Mouse (Mus musculus) heart, embryonic 12.5 days (tissue): Measurements from ENCODE around the gene Mycbpap. TPM values are rescaled to one million over a fixed set of nuclear protein-coding genes. Genes with fewer than 3 reads are reported as not detected.

Source experiments
- ATAC-seq: fragments of 200-750 bp; cut with Nextera tagmentation; 2 replicates; pipeline ENCODE4 v1.8.0; 2017; ENCODE audit warnings: moderate TSS enrichment, moderate library complexity; ENCODE audit not compliant: insufficient number of reproducible peaks, low FRiP score
- H3K27ac ChIP-seq: fragments of 300-500 bp; sonication (generic); 2 replicates; pipeline ENCODE4 v1.5.1; 2016; ENCODE audit warnings: mild to moderate bottlenecking, moderate library complexity; ENCODE audit not compliant: poor library complexity, severe bottlenecking
- H3K27me3 ChIP-seq: fragments of 300-500 bp; sonication (generic); replicated peaks from 2 replicates; pipeline ENCODE4 v1.6.1; 2016; ENCODE audit warnings: mild to moderate bottlenecking, moderate library complexity
- H3K36me3 ChIP-seq: fragments of 300-500 bp; sonication (generic); 2 replicates; pipeline ENCODE4 v1.6.1; 2016; ENCODE audit warnings: mild to moderate bottlenecking, moderate library complexity
- H3K4me1 ChIP-seq: fragments of 300-500 bp; sonication (generic); replicated peaks from 2 replicates; pipeline ENCODE4 v1.6.1; 2016; ENCODE audit warnings: mild to moderate bottlenecking
- H3K4me2 ChIP-seq: fragments of 300-500 bp; sonication (generic); 2 replicates; pipeline ENCODE4 v1.6.1; 2016; ENCODE audit warnings: mild to moderate bottlenecking, moderate library complexity
- H3K4me3 ChIP-seq: fragments of 300-500 bp; sonication (generic); 2 replicates; pipeline ENCODE4 v1.5.1; 2016; ENCODE audit warnings: mild to moderate bottlenecking
- H3K9ac ChIP-seq: fragments of 300-500 bp; sonication (generic); 2 replicates; pipeline ENCODE4 v1.6.1; 2016; ENCODE audit warnings: mild to moderate bottlenecking, moderate library complexity
- H3K9me3 ChIP-seq: fragments of 300-500 bp; sonication (generic); replicated peaks from 2 replicates; pipeline ENCODE4 v1.6.1; 2016; ENCODE audit warnings: mild to moderate bottlenecking, moderate library complexity
- WGBS: fragments of 180-500 bp; shearing (Covaris S2); methylation state at CpG from one replicate; pipeline ENCODE4 v1.1.7; 2016; 5-methylcytosine and 5-hydroxymethylcytosine counted together
- polyA plus RNA-seq: library from polyadenylated mRNA; unstranded; fragments of >200 nt; fragmentation: Nextera tagmentation; extraction: Ambion mirVana; gene quantifications from 2 replicates; pipeline ENCODE4 v1.2.1, GENCODE M21; 2016

Gene Mycbpap
- polyA plus RNA-seq, 1 experiment from 2014 or later = 9.1 TPM

- H3K4me2 ChIP-seq = no peak overlapping the region
- H3K9ac ChIP-seq = no peak overlapping the region
- H3K27me3 ChIP-seq = peaks cover 79% of the 10 kb centered on the region
- H3K9me3 ChIP-seq = no peaks in the 10 kb centered on the region
- no peak overlapping the region for H3K4me3 ChIP-seq
- no peaks in the 10 kb centered on the region for H3K4me1 ChIP-seq
- 81% methylated on average over 9 of the region's 9 CpGs for WGBS
- no peak for ATAC-seq
- no peaks in the 10 kb centered on the region for H3K36me3 ChIP-seq
- H3K27ac ChIP-seq = no peak overlapping the region
Observed at GRCm38 (mm10) chr11:94480382-94480781, 41.2 kb downstream of the Mycbpap start.

DNA sequence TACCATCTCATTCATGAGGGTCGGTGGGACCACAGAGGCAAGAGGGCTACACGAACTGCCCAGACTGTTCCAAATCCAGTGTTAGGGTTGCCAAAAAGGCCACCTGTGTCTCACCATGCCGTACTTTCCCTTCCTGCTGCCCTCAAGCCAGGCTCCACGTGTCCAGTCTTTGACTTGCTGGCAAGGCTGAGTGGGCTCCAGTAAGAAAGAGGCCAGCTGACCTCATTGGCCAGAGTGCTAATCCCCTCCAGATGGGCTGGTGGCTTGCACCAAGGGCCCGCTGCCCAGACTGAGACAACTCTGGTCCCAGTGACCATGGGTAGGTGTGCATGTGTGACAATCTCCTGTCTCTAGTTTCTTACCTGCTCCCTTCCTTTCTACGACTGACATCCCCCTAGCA, 43.9 kb downstream of the Mycbpap start:
- no peak for ATAC-seq
- Histone ChIP-seq H3K4me1 (peaks cover 23% of the 10 kb centered on the region), H3K4me3 (no peak overlapping the region), H3K27ac (no peak overlapping the region), H3K36me3 (no peaks in the 10 kb centered on the region), H3K4me2 (no peak overlapping the region), H3K27me3 (peaks cover 86% of the 10 kb centered on the region), H3K9ac (no peak overlapping the region), H3K9me3 (no peaks in the 10 kb centered on the region)
- 63% methylated on average over 6 of the region's 6 CpGs for WGBS

DNA sequence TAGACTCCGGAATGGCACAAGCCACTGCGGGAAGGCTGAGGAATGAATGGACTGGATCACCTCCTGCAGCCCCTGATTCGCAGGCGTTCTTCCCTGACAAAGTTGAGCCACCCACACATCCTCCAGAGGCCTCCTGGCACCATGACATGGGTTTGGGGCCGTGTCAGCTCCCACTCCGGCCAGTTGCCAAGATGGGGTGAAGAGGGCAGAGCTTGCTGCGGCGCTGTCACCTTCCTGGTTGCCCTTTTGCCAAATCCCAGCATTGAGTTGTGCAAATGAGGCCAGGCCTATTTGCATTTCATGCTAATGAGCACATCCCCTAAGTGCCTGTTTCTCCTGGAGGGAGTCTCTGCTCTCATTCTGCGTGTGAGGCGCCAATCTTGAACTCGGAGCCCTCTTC, 45.8 kb downstream of the Mycbpap start:
- no peak for ATAC-seq
- H3K4me2 ChIP-seq = no peak overlapping the region
- no peaks in the 10 kb centered on the region for H3K9me3 ChIP-seq
- no peak overlapping the region for H3K27ac ChIP-seq
- no peak overlapping the region for H3K4me3 ChIP-seq
- H3K9ac ChIP-seq = no peak overlapping the region
- H3K36me3 ChIP-seq = no peaks in the 10 kb centered on the region
- H3K4me1 ChIP-seq = peaks cover 36% of the 10 kb centered on the region
- 21% methylated on average over 11 of the region's 11 CpGs for WGBS
- H3K27me3 ChIP-seq = peaks cover 96% of the 10 kb centered on the region

DNA sequence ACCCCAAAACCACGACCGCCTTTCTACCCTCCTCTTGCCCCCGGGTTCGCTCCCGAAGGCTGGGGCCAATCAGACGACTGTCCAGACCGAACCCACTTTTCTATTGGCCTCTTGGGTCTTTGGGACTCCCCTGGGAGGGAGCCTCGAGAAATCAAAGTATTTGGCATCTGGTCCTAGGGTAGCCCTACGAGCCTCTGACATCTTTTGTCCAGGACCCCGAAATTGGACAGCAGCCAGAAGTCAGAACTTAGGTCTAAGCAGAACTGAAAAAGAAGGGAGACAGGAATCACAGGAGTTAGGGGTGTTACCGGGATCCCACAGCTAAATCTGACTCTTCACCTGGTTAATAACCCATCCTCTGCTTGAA, 47.0 kb downstream of the Mycbpap start:
- Histone ChIP-seq H3K9me3 (no peaks in the 10 kb centered on the region), H3K27me3 (peaks cover 90% of the 10 kb centered on the region), H3K36me3 (no peaks in the 10 kb centered on the region), H3K4me1 (peaks cover 43% of the 10 kb centered on the region), H3K9ac (no peak overlapping the region), H3K27ac (no peak overlapping the region), H3K4me3 (peak overlapping the region; percentile 66), H3K4me2 (peak overlapping the region; percentile 98)
- 2% methylated on average over 11 of the region's 11 CpGs for WGBS
- ATAC-seq = no peak

DNA sequence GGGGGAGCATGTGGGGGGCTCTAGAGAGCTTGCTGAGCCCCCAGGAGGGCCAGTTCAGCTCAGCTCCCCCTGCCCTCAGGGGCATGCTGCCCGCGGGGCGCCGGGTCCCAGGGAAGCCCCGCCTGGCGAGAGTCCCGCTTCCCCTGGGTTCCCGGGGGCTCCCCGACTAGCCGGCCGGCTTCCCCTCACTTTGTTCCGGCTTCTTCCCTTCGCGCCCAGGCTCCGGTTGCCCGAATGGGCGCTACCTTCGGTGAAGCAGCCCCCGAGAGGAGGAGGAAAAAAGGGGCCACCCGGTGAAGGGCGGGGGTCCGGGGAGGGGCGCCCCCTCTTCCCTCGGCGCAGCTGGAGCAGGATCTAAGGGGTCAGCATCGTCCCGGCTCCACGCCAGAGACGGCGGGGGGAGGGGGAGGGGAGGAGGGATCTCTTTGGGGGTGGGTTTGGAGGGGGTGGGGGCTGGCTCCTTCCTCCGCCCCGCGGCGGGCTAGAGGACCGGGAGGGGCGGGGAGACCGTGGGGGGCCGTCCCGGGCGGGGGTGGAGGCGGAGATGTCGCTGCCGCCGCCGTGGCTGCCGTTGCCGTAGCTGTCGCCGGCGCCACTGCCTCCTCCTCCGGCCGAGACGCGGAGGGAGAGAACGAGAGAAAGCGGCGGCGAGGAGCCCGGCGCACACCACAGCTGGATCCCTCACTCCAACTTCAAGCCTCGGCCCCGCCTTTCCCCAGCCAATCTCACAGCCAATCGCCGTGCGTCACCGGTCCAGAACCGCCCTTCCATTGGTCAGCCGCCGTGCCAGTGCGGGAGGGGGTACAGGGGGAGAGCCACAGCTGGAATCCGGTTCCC, 47.6 kb downstream of the Mycbpap start, which contains the start of gene Cacna1g:
Gene Cacna1g, minus strand, starts transcription at position 492 of the 837 bp plus-strand sequence.
- Histone ChIP-seq H3K27ac (no peak within 1 kb of the TSS), H3K4me1 (peaks cover 49% of the 10 kb centered on the region), H3K27me3 (peaks cover 85% of the 10 kb centered on the region), H3K9ac (peak within 1 kb of the TSS; percentile 60), H3K4me2 (peak within 1 kb of the TSS; percentile 98), H3K4me3 (peak within 1 kb of the TSS; percentile 66), H3K9me3 (no peaks in the 10 kb centered on the region), H3K36me3 (no peaks in the 10 kb centered on the region)
- ATAC-seq = peak; percentile 84
- WGBS = under 1% methylated on average over 59 of the region's 71 CpGs

GRCm38 (mm10) chr11:94472916-94473706, 48.4 kb downstream of the Mycbpap start:
- WGBS = 1% methylated on average over 50 of the region's 52 CpGs
- H3K27ac ChIP-seq = no peak overlapping the region
- peak overlapping the region; percentile 66 for H3K4me3 ChIP-seq
- H3K4me2 ChIP-seq = peak overlapping the region; percentile 98
- ATAC-seq = 0 out of 2 replicates have a peak, but pooled peaks have one; percentile 15
- H3K9ac ChIP-seq = peak overlapping the region; percentile 60
- H3K4me1 ChIP-seq = peaks cover 57% of the 10 kb centered on the region
- H3K9me3 ChIP-seq = no peaks in the 10 kb centered on the region
- H3K27me3 ChIP-seq = peaks cover 77% of the 10 kb centered on the region
- no peaks in the 10 kb centered on the region for H3K36me3 ChIP-seq

GRCm38 (mm10) chr11:94472585-94472915, 49.0 kb downstream of the Mycbpap start:
- no peaks in the 10 kb centered on the region for H3K9me3 ChIP-seq
- no peak for ATAC-seq
- peaks cover 62% of the 10 kb centered on the region for H3K4me1 ChIP-seq
- H3K27ac ChIP-seq = no peak overlapping the region
- H3K36me3 ChIP-seq = no peaks in the 10 kb centered on the region
- WGBS = under 1% methylated on average over 15 of the region's 15 CpGs
- H3K9ac ChIP-seq = peak overlapping the region; percentile 60; the same call in 1 of the 2 replicates
- peak overlapping the region; percentile 66 for H3K4me3 ChIP-seq
- peaks cover 71% of the 10 kb centered on the region for H3K27me3 ChIP-seq
- peak overlapping the region; percentile 98 for H3K4me2 ChIP-seq

GRCm38 (mm10) chr11:94471740-94472584, 49.6 kb downstream of the Mycbpap start:
- H3K27me3 ChIP-seq = peaks cover 66% of the 10 kb centered on the region
- no peaks in the 10 kb centered on the region for H3K9me3 ChIP-seq
- H3K36me3 ChIP-seq = no peaks in the 10 kb centered on the region
- H3K27ac ChIP-seq = no peak overlapping the region
- peaks cover 67% of the 10 kb centered on the region for H3K4me1 ChIP-seq
- peak overlapping the region; percentile 60; the same call in 1 of the 2 replicates for H3K9ac ChIP-seq
- no peak for ATAC-seq
- 6% methylated on average over 16 of the region's 17 CpGs for WGBS
- H3K4me3 ChIP-seq = peak overlapping the region; percentile 66
- H3K4me2 ChIP-seq = peak overlapping the region; percentile 98

DNA sequence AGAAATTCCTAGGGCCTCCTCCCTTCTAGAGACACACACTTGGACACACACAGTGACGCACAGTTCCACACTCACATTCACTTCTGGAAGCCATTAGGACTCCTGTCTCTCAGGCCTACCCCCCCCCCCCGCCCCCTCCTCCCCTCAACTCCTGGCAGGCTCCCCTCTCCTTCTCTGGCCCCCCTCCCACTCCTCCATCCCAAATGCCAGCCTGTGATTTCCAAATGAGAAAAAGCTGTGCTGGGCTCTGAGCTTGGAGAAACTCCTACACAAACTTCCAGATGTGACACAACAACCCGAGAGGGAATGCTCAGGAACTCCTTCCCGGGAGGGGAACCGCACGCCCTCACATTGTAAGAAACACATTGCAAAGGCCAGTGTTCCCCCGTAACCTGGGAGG, 51.2 kb downstream of the Mycbpap start:
- ATAC-seq = no peak
- Histone ChIP-seq H3K4me1 (peaks cover 68% of the 10 kb centered on the region), H3K36me3 (no peaks in the 10 kb centered on the region), H3K9ac (no peak overlapping the region), H3K27me3 (peaks cover 61% of the 10 kb centered on the region), H3K27ac (no peak overlapping the region), H3K4me3 (no peak overlapping the region), H3K4me2 (no peak overlapping the region), H3K9me3 (no peaks in the 10 kb centered on the region)
- 50% methylated on average over 7 of the region's 7 CpGs for WGBS

- Histone ChIP-seq H3K4me1 (peaks cover 70% of the 10 kb centered on the region), H3K27ac (no peak overlapping the region), H3K9me3 (no peaks in the 10 kb centered on the region), H3K9ac (0 out of 2 replicates have a peak overlapping the region, but pooled peaks have one; percentile 17), H3K4me3 (no peak overlapping the region), H3K36me3 (no peaks in the 10 kb centered on the region), H3K27me3 (peaks cover 56% of the 10 kb centered on the region), H3K4me2 (no peak overlapping the region)
- 54% methylated on average over 9 of the region's 9 CpGs for WGBS
- no peak for ATAC-seq
Observed at GRCm38 (mm10) chr11:94469136-94470064, 52.1 kb downstream of the Mycbpap start.
